Mouse (Mus musculus) WW6 (cell line): ENCODE results near the gene Mmp3.
"Not testable (repeated sequence)": the region's sequence is repeated elsewhere in the genome, so short reads cannot be mapped to it uniquely, and the experiment has no call there.

ENCODE experiments used
- DNase-seq: peaks from one replicate; pipeline ENCODE4 v3.0.0-alpha.2; 2013; ENCODE audit warnings: low read depth, low spot score

Gene Mmp3

GRCm38 (mm10) chr9:7445522-7445921 is at the start of gene Mmp3:
Gene Mmp3 (plus strand): TSS chr9:7445822.
- DNase-seq: no peak

- not testable (repeated sequence) for DNase-seq
Measured at GRCm38 (mm10) chr9:7396556-7396955, 49.1 kb upstream of the Mmp3 start.

DNA sequence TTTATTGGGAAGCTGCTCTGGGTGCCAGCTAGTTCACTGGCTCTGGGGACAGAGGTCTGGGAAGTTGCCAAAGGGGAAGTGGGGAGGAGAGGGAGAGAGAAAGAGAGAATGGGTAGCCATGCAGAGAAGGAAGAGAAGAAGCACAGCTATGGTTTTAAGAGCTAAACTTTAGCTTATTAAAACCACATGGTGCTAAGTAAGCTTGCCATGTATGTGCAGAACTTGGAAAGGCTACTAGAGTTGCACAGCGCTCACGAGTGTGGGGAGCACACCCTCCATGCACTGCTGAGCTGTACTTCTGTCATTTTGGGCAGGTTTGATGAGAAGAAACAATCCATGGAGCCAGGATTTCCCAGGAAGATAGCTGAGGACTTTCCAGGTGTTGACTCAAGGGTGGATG is 7.7 kb downstream of the Mmp3 start:
- no peak for DNase-seq

- DNase-seq: no peak
Measured at GRCm38 (mm10) chr9:7470262-7470661, 24.6 kb downstream of the Mmp3 start.

DNA sequence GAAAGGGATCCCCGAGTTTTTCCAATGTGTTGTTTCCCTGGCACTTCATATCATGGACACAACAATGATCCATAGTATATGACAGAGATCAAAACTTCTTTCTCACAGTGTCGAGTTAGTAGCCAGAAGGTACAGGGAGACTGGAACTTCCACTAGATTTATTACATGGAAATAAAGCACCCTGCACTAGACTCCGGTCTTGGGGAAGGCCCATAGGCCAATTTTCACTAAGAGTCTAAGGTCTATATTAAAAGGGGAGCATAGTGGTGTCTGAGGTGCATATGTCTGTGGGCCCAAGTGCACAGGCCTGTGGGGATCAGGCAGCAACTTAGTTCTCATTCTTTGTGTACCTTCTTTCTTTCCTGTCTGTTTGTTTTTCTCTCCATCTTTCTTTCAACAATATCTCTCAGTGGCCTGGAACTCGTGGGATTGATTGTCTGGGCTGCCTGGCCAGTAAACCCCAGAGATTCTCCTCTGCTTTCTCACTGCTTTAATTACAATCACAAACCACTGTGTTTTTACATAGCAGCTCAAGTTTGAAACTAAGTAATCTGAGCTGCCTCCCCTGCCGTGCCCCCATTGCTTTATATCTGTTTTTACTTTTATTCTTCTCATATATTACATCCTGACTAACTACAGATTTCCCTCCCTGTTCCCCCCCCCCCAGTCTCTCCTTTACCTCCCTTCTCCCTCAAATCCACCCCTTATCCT is 38.2 kb downstream of the Mmp3 start:
- DNase-seq: no peak

- DNase-seq: no peak
Measured at GRCm38 (mm10) chr9:7501138-7501537, 55.5 kb downstream of the Mmp3 start.

- no peak for DNase-seq
Measured at GRCm38 (mm10) chr9:7502051-7502450, 56.4 kb downstream of the Mmp3 start, which contains the start of gene Mmp10. Gene Mmp10 (plus strand): TSS chr9:7502352.
